Mouse (Mus musculus): ENCODE measurements around the gene Ankrd12. TPM values are rescaled to one million over a fixed set of nuclear protein-coding genes. Genes with fewer than 3 reads are reported as not detected.

The Ankrd12 gene
- polyA plus RNA-seq, 1 experiment = 2.0 TPM

DNA sequence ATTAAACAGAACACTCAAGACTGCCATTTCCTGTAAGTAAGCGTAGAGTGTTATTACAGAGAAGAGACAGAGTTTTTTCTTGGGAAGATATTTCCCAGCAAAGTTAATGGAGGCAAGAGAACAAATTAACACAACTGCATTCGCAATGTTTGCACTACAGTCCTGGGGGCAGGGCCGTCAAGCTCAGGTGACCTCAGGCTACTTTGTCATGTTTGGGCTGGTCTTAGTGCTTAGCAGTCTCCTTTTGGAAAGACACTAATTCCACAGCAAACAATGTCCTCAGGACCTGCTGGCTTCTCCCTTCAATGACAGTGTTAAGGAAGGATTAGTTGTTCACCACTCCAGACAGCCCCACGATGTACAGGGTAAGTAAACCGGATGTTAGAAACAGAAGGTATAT lies 35.9 kb downstream of the Ankrd12 start:
- Histone ChIP-seq H3K27me3 (ENCODE audit: control insufficient read depth, insufficient read depth, low read length) (no peaks in the 10 kb centered on the region), H3K4me1 (ENCODE audit: control insufficient read depth, insufficient read depth, insufficient read length, low read length) (no peaks in the 10 kb centered on the region), H3K4me3 (ENCODE audit: low read depth, low read length) (no peak overlapping the region), H3K36me3 (ENCODE audit: control insufficient read depth, insufficient read depth, low read length) (peaks cover 18% of the 10 kb centered on the region), H3K27ac (ENCODE audit: insufficient read depth, low read depth, low read length) (no peak overlapping the region)
- 79% methylated on average over 5 of the region's 5 CpGs for WGBS
- no peak for TF ChIP-seq POLR2A (IDR thresholded peaks at IDR 0.05; ENCODE audit: low read depth, low read length)
- no peak for TF ChIP-seq CTCF (IDR thresholded peaks at IDR 0.05; ENCODE audit: extremely low read depth, insufficient read length, insufficient replicate concordance, low read depth, low read length)

GRCm38 (mm10) chr17:66033239-66033638 lies 43.6 kb downstream of the Ankrd12 start:
- no peak overlapping the region for H3K27ac ChIP-seq (ENCODE audit: insufficient read depth, low read depth, low read length)
- H3K27me3 ChIP-seq (ENCODE audit: control insufficient read depth, insufficient read depth, low read length) = no peaks in the 10 kb centered on the region
- WGBS = 94% methylated on average over 5 of the region's 5 CpGs
- no peaks in the 10 kb centered on the region for H3K4me1 ChIP-seq (ENCODE audit: control insufficient read depth, insufficient read depth, insufficient read length, low read length)
- H3K4me3 ChIP-seq (ENCODE audit: low read depth, low read length) = no peak overlapping the region
- no peak for TF ChIP-seq POLR2A (IDR thresholded peaks at IDR 0.05; ENCODE audit: low read depth, low read length)
- no peak for TF ChIP-seq CTCF (IDR thresholded peaks at IDR 0.05; ENCODE audit: extremely low read depth, insufficient read length, insufficient replicate concordance, low read depth, low read length)
- peaks cover 24% of the 10 kb centered on the region for H3K36me3 ChIP-seq (ENCODE audit: control insufficient read depth, insufficient read depth, low read length)

- Histone ChIP-seq H3K27me3 (ENCODE audit: control insufficient read depth, insufficient read depth, low read length) (no peaks in the 10 kb centered on the region), H3K4me3 (ENCODE audit: low read depth, low read length) (no peak overlapping the region), H3K4me1 (ENCODE audit: control insufficient read depth, insufficient read depth, insufficient read length, low read length) (no peaks in the 10 kb centered on the region), H3K36me3 (ENCODE audit: control insufficient read depth, insufficient read depth, low read length) (peaks cover 28% of the 10 kb centered on the region), H3K27ac (ENCODE audit: insufficient read depth, low read depth, low read length) (no peak overlapping the region)
- no peak for TF ChIP-seq POLR2A (IDR thresholded peaks at IDR 0.05; ENCODE audit: low read depth, low read length)
- no peak for TF ChIP-seq CTCF (IDR thresholded peaks at IDR 0.05; ENCODE audit: extremely low read depth, insufficient read length, insufficient replicate concordance, low read depth, low read length)
- 82% methylated on average over 5 of the region's 5 CpGs for WGBS
Measured at GRCm38 (mm10) chr17:66031991-66032390, 44.9 kb downstream of the Ankrd12 start.

GRCm38 (mm10) chr17:66024211-66024610 lies 52.7 kb downstream of the Ankrd12 start:
- Histone ChIP-seq H3K27me3 (ENCODE audit: control insufficient read depth, insufficient read depth, low read length) (no peaks in the 10 kb centered on the region), H3K27ac (ENCODE audit: insufficient read depth, low read depth, low read length) (no peak overlapping the region), H3K4me1 (ENCODE audit: control insufficient read depth, insufficient read depth, insufficient read length, low read length) (no peaks in the 10 kb centered on the region), H3K36me3 (ENCODE audit: control insufficient read depth, insufficient read depth, low read length) (peaks cover 28% of the 10 kb centered on the region), H3K4me3 (ENCODE audit: low read depth, low read length) (no peak overlapping the region)
- no peak for TF ChIP-seq POLR2A (IDR thresholded peaks at IDR 0.05; ENCODE audit: low read depth, low read length)
- no peak for TF ChIP-seq CTCF (IDR thresholded peaks at IDR 0.05; ENCODE audit: extremely low read depth, insufficient read length, insufficient replicate concordance, low read depth, low read length)
- 93% methylated on average over 7 of the region's 7 CpGs for WGBS

DNA sequence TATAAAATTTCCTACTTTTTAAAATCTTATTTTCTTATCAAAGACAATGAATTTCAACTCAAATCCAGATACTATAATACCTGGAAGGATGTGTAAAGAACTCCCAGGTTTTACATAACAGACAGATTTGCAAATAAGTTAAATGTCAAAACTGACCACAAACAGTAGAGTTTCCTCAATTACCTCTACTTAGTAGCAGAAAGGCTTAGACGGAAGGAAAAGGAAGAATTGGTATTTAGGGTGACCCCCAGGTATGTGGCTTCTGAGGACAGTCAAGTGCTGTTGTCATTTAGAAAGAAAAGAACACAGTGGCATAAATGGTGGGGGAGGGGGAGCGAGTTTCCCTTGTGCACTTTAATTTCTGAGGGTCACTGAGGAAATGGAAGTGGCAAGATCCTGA lies 65.1 kb downstream of the Ankrd12 start:
- H3K36me3 ChIP-seq (ENCODE audit: control insufficient read depth, insufficient read depth, low read length) = no peaks in the 10 kb centered on the region; the same call in none of the 2 replicates
- 86% methylated on average over 2 of the region's 2 CpGs for WGBS
- no peaks in the 10 kb centered on the region for H3K27me3 ChIP-seq (ENCODE audit: control insufficient read depth, insufficient read depth, low read length)
- H3K4me3 ChIP-seq (ENCODE audit: low read depth, low read length) = no peak overlapping the region
- no peak overlapping the region for H3K27ac ChIP-seq (ENCODE audit: insufficient read depth, low read depth, low read length)
- peaks cover 7% of the 10 kb centered on the region; the same call in 1 of the 2 replicates for H3K4me1 ChIP-seq (ENCODE audit: control insufficient read depth, insufficient read depth, insufficient read length, low read length)
- TF ChIP-seq CTCF (IDR thresholded peaks at IDR 0.05; ENCODE audit: extremely low read depth, insufficient read length, insufficient replicate concordance, low read depth, low read length) = no peak
- TF ChIP-seq POLR2A (IDR thresholded peaks at IDR 0.05; ENCODE audit: low read depth, low read length) = no peak

DNA sequence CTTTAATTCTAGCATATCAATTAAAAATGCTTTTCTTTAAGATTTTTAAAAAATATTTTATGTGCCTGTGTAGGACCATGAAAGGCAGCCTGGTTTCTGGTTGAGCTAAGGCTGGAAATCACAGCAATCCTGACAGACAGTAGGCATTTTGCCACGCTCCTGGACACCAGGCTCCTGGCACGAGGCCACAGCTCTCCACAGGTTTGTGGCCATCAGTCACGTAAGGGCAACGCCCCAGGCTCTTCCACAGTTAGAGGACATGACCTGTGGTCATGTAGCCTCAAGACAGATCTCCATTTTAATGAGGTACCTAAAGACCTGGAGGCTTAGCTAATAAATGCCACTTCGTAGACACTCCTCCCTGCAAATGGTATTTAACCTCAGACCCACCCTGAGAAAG lies 69.0 kb downstream of the Ankrd12 start:
- H3K27me3 ChIP-seq (ENCODE audit: control insufficient read depth, insufficient read depth, low read length) = no peaks in the 10 kb centered on the region
- no peak overlapping the region for H3K4me3 ChIP-seq (ENCODE audit: low read depth, low read length)
- no peak for TF ChIP-seq CTCF (IDR thresholded peaks at IDR 0.05; ENCODE audit: extremely low read depth, insufficient read length, insufficient replicate concordance, low read depth, low read length)
- TF ChIP-seq POLR2A (IDR thresholded peaks at IDR 0.05; ENCODE audit: low read depth, low read length) = no peak
- WGBS = 29% methylated on average over 5 of the region's 5 CpGs
- peak overlapping the region; percentile 41 for H3K27ac ChIP-seq (ENCODE audit: insufficient read depth, low read depth, low read length)
- H3K36me3 ChIP-seq (ENCODE audit: control insufficient read depth, insufficient read depth, low read length) = peaks cover 2% of the 10 kb centered on the region
- H3K4me1 ChIP-seq (ENCODE audit: control insufficient read depth, insufficient read depth, insufficient read length, low read length) = peaks cover 7% of the 10 kb centered on the region; the same call in 1 of the 2 replicates

DNA sequence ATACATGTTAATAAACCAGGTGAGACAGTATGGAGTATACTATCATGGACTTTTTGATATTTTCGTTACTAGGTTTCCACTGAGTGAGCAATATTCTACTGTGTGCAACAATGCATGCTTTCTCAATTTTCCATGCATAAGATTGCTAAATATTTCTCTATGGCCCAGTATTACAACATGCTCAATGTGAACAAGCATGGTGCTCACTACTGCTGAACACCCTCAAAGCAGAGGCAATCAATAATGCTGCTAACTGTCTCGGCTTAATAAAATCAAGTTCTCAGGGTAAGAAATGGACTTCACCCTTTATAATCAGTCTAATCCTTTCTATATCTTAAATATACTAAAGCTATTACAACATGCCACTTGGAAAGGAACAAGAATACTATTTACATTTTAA lies 69.4 kb downstream of the Ankrd12 start:
- WGBS = 45% methylated on average over 2 of the region's 2 CpGs
- TF ChIP-seq CTCF (IDR thresholded peaks at IDR 0.05; ENCODE audit: extremely low read depth, insufficient read length, insufficient replicate concordance, low read depth, low read length) = no peak
- TF ChIP-seq POLR2A (IDR thresholded peaks at IDR 0.05; ENCODE audit: low read depth, low read length) = no peak

More for the DNA sequence above, 69.4 kb downstream of the Ankrd12 start:
- peaks cover 7% of the 10 kb centered on the region; the same call in 1 of the 2 replicates for H3K4me1 ChIP-seq (ENCODE audit: control insufficient read depth, insufficient read depth, insufficient read length, low read length)
- H3K27me3 ChIP-seq (ENCODE audit: control insufficient read depth, insufficient read depth, low read length) = no peaks in the 10 kb centered on the region
- H3K36me3 ChIP-seq (ENCODE audit: control insufficient read depth, insufficient read depth, low read length) = peaks cover 2% of the 10 kb centered on the region
- H3K4me3 ChIP-seq (ENCODE audit: low read depth, low read length) = no peak overlapping the region
- H3K27ac ChIP-seq (ENCODE audit: insufficient read depth, low read depth, low read length) = no peak overlapping the region

All from small intestine, adult 2 months (tissue).